Mouse (Mus musculus) heart, adult 11 months (tissue): ENCODE results near the gene Uncx.

Experiments
- DNase-seq: peaks from one replicate; pipeline ENCODE4 v3.0.0; 2022

Gene Uncx

DNA sequence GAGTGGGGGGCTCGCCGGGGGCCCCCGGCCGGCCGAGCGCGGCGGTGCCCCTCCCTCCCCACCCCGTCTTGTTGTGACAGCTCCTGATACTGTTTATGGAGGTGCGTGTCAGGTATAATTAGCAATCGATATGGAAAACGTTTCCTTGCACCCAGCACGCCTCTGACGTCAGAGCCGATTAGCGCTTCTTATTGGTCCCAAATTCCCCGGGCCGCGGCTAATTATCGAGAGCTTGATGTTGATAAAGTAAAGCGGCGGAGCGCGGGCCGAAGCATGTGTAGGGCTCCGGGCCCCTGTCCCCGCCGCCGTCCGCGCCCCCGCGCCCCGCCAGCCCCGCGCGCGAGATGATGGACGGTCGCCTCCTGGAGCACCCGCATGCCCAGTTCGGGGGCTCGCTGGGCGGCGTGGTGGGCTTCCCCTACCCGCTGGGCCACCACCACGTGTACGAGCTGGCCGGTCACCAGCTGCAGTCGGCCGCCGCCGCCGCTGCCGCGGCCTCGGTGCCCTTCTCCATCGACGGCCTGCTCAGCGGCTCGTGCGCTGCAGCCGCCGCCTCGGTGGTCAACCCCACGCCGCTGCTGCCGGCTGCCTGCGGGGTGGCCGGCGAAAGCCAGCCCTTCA lies 466 bp downstream of the Uncx start:
- no peak for DNase-seq

DNA sequence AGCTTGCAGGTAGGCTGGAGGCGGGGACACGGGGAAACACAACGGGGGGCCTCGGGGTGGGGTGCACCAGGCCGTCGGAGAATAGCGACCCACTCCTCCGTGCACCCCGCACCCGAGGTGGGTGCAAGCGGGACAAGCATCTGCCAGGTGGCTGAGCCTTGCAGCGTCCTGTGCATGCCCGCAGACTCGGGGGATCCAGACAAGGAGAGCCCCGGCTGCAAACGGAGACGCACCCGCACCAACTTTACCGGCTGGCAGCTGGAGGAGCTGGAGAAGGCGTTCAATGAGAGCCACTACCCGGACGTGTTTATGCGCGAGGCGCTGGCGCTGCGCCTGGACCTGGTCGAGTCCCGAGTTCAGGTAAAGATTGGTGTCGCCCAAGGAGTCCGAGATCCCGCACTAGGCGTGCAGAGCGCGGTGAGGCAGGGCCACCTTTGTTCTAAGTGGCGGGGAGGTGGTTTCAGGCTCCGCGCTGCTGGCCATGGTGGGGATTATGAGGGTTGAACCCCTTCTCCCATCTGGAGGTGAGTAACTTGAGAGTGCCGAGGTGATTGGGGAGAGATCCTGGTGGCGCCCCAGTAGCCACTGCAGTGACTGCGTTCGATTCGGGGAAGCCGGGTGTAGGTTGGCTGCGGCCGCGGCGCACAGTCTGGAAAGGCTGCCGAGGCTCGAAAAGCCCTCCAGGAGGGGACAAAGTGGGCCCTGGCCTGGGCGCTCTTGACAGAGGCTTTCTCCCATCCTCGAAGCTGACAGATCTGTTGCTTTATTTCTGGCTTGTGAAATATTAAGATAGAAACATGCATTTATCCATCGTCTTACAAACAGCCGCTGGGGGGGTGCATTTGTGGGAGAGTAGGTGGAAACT lies 1.2 kb downstream of the Uncx start:
- no peak for DNase-seq

GRCm38 (mm10) chr5:139545221-139545620 lies 1.9 kb downstream of the Uncx start:
- DNase-seq, result no peak

DNA sequence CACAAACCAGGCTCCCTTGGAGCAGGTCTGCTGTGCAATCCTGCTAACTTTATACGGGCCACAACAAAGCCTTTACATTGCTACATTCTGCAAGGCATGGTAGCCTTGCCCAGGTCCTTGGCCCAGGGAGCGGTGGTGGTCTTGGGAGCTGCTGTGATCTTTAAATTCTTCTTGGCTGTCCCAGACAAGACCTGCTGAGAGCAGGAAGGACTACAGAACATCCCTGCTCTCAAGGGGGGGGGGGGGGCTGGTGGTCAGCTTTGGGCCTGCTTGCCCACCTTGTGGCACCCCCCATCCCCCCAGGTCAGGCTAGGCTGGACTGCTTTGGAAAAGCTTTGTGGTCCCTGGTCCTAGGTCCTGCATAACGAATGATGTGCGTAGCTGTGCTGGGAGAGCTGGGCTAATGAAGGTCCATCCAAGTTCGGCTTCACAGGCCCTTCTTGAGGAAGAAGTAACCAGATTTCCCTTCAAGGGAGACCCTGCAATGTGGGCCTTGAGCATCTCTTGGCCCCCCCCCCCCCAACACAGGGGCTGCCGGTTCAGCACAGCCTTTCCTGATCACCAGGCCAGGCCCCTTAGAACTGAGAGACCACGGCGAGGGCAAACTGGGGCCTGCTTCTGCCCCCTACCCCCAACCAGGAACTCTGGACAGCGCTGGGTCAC lies 2.5 kb downstream of the Uncx start:
- no peak for DNase-seq

DNA sequence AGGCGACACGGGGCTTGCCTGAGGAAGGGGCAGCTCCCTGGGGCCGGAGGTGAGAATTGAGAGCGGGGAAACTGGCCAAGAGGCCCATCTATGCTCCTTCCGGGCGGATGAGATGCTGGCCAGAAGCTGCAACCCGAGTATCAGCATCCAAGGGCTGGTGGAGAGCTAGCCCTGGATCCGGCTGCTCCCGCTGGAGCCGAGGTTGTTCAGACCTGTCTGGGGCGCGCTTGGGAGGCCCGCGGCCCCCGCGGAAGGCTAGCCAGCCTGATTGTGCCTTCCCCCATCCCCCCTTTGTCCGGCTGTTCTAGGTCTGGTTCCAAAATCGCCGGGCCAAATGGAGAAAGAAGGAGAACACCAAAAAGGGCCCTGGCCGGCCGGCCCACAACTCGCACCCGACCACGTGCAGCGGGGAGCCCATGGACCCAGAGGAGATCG lies 3.1 kb downstream of the Uncx start:
- no peak for DNase-seq

DNA sequence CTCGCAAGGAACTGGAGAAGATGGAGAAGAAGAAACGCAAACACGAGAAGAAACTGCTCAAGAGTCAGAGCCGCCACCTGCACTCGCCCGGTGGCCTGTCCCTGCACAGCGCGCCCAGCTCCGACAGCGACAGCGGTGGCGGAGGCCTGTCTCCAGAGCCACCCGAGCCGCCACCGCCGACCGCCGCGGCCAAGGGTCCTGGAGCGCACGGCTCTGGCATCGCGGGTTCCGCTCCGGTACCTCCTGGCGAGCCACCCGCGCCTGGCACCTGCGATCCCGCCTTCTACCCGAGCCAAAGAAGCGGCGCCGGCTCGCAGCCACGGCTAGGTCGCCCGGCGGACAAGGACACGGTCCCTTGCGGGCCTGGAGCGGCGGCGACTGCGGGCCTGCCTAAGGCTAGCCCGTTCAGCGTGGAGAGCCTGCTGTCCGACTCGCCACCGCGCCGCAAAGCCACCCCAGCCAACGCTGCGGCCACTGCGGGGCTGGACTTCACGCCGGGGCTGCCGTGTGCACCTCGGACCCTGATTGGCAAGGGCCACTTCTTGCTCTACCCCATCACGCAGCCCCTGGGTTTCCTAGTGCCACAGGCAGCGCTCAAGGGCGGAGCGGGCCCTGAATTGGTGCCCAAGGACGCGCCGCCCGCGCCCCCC lies 3.6 kb downstream of the Uncx start:
- no peak for DNase-seq

- no peak for DNase-seq
These were observed 4.2 kb downstream of the Uncx start for GRCm38 (mm10) chr5:139547421-139547931.

GRCm38 (mm10) chr5:139553446-139554273 lies 10.4 kb downstream of the Uncx start:
- DNase-seq, result no peak

GRCm38 (mm10) chr5:139554478-139555335 lies 11.4 kb downstream of the Uncx start:
- DNase-seq, result no peak

DNA sequence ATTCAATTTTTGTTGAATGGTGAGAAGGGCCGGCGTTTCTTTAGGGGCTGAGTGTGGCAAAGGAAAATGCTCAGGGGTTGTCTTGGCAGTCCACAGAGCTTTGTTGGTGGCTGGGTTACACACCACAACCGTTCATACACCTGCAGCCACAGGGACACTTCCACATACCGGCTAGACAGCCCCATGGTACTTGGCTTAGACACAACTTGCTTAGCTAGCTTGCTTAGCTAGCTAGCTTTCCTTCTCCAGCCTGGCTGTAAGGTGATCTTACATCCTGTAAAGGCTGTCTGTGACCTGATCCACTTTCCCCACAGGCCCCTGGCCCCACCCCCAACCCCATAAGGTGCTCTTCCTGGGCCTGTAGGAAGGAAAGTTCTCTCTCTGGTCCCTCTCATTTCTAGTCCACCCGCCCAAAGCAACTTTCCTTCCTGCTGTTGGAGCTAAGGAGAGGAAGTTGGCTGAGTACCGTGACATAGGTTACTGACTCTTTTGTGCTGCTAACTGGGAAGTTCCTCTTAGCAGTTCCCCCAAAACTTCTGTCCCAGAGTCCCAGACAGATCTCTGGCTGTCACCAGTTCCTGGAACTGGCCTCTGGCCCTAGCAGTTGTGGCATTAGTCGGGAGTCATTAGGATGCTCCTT lies 12.3 kb downstream of the Uncx start:
- DNase-seq, result no peak

- DNase-seq, result no peak
These were observed 12.9 kb downstream of the Uncx start for GRCm38 (mm10) chr5:139556116-139556678.

GRCm38 (mm10) chr5:139557079-139557478 lies 13.8 kb downstream of the Uncx start:
- no peak for DNase-seq

DNA sequence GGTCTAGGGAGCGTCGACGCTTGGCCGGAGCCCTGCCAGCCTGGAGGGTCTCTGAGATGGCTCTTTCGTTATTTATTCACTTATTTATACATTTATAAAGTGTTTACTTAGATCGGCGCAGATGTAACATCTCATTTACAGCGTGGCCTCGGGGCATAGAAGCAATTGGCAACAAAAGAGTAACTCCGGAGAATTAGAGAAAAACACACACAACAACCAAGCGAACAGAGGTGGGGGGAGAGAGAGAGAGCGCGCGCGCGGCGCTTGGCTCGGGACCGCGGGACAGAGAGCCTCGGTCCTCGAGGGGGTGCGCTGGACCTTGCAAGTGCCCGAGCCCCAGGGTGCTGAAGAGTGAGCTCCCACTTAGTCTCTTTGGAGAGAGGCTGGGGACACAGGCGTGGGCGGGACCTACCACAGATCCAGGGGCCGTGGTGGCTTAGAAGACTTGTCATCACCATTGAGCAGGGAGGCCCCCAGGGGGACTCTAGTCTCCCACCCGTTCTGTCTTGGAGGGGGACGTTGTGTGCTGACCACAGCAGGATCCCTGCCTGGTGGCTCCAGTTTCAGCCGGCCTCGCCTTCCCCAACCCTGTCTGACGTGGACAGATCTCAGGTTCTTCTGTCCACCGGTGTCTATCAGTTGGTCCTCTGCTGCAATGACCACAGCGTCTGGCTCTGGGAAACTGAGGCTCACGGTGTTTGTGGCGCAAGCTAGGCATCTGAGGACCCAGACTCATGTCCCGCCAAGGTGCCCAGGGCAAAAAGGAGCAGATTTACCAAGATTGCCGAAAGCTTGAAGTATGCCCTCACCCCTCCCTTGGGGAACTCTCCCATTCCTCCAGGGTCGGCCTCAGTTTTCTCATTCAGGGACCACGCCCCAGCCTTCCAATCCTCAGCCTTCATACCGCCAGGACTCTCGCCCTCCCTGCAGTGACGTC lies 14.5 kb downstream of the Uncx start:
- DNase-seq, result no peak

- peak; percentile 97 for DNase-seq
These were observed 15.1 kb downstream of the Uncx start for GRCm38 (mm10) chr5:139558468-139558804.

GRCm38 (mm10) chr5:139558917-139559660 lies 15.8 kb downstream of the Uncx start:
- peak; percentile 92 for DNase-seq

- no peak for DNase-seq
These were observed 16.5 kb downstream of the Uncx start for GRCm38 (mm10) chr5:139559782-139560181.

GRCm38 (mm10) chr5:139561363-139562001 lies 18.2 kb downstream of the Uncx start:
- no peak for DNase-seq

DNA sequence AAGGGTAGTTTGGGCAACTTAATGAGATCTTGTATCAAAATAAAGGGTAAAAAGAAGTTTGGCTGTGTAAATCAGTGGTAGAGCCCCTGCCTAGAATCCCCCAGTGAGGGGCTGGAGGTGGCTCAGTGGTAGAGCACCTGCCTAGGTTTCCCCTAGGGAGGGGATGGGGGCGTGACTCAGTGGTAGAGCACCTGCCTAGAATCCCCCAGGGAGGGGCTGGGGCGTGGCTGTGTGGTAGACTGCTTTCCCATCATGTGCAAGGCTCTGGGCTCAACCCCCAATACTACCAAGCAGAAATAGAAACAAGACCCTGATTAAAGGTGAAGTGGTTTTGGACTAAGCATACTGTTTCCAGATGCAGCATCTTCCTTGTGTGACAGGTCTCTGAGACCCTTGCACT lies 21.4 kb downstream of the Uncx start:
- no peak for DNase-seq
